Mouse (Mus musculus) neural tube, embryonic 11.5 days (tissue): Measurements from ENCODE around the gene Wbp1. TPM values are rescaled to one million over a fixed set of nuclear protein-coding genes. Genes with fewer than 3 reads are reported as not detected.
A peak's percentile ranks its signal among the peaks of the same experiment; 100 is the strongest.
"Not testable (repeated sequence)": the region's sequence is repeated elsewhere in the genome, so short reads cannot be mapped to it uniquely, and the experiment has no call there.

Source experiments
- ATAC-seq: fragments of 200-750 bp; cut with Nextera tagmentation; 2 replicates; pipeline ENCODE4 v1.8.0; 2017; ENCODE audit warnings: moderate number of reproducible peaks, mild to moderate bottlenecking, moderate TSS enrichment, moderate library complexity; ENCODE audit not compliant: insufficient read depth, low FRiP score, low TSS enrichment
- DNase-seq: peaks from one replicate; pipeline ENCODE4 v3.0.0-alpha.2; 2015; ENCODE audit warnings: low spot score
- H3K27ac ChIP-seq: fragments of 300-500 bp; sonication (generic); 2 replicates; pipeline ENCODE4 v1.5.1; 2014; ENCODE audit warnings: low read depth, mild to moderate bottlenecking, low read length
- H3K27me3 ChIP-seq: fragments of 300-500 bp; sonication (generic); 2 replicates; pipeline ENCODE4 v1.6.1; 2014; ENCODE audit warnings: mild to moderate bottlenecking, low read length, mixed read lengths; ENCODE audit not compliant: control insufficient read depth, insufficient read depth
- H3K36me3 ChIP-seq: fragments of 300-500 bp; sonication (generic); 2 replicates; pipeline ENCODE4 v1.6.1; 2014; ENCODE audit warnings: mild to moderate bottlenecking, low read length, moderate library complexity, mixed read lengths; ENCODE audit not compliant: control insufficient read depth, insufficient read depth
- H3K4me1 ChIP-seq: fragments of 300-500 bp; sonication (generic); 2 replicates; pipeline ENCODE4 v1.6.1; 2014; ENCODE audit warnings: low read length, mixed read lengths; ENCODE audit not compliant: control insufficient read depth, insufficient read depth
- H3K4me2 ChIP-seq: fragments of 300-500 bp; sonication (generic); 2 replicates; pipeline ENCODE4 v1.6.1; 2014; ENCODE audit warnings: low read depth, mild to moderate bottlenecking, moderate library complexity
- H3K4me3 ChIP-seq: fragments of 300-500 bp; sonication (generic); 2 replicates; pipeline ENCODE4 v1.5.1; 2014; ENCODE audit warnings: low read depth, low read length
- H3K9ac ChIP-seq: fragments of 300-500 bp; sonication (generic); 2 replicates; pipeline ENCODE4 v1.6.1; 2014; ENCODE audit warnings: mild to moderate bottlenecking, low read length
- H3K9me3 ChIP-seq: fragments of 300-500 bp; sonication (generic); 2 replicates; pipeline ENCODE4 v1.6.1; 2016; ENCODE audit warnings: low read length; ENCODE audit not compliant: control insufficient read depth
- WGBS: fragments of 180-500 bp; shearing (Covaris S2); extraction: QIAGEN DNeasy Blood & Tissue Kit; methylation state at CpG from one replicate; pipeline ENCODE4 v1.1.7; 2014; 5-methylcytosine and 5-hydroxymethylcytosine counted together
- polyA plus RNA-seq: library from polyadenylated mRNA; unstranded; fragments of >200 nt; fragmentation: Nextera tagmentation; extraction: Ambion mirVana; gene quantifications from 2 replicates; pipeline ENCODE4 v1.2.1, GENCODE M21; 2014

The Wbp1 gene
- polyA plus RNA-seq, 1 experiment from 2014 or later: 169 TPM

DNA sequence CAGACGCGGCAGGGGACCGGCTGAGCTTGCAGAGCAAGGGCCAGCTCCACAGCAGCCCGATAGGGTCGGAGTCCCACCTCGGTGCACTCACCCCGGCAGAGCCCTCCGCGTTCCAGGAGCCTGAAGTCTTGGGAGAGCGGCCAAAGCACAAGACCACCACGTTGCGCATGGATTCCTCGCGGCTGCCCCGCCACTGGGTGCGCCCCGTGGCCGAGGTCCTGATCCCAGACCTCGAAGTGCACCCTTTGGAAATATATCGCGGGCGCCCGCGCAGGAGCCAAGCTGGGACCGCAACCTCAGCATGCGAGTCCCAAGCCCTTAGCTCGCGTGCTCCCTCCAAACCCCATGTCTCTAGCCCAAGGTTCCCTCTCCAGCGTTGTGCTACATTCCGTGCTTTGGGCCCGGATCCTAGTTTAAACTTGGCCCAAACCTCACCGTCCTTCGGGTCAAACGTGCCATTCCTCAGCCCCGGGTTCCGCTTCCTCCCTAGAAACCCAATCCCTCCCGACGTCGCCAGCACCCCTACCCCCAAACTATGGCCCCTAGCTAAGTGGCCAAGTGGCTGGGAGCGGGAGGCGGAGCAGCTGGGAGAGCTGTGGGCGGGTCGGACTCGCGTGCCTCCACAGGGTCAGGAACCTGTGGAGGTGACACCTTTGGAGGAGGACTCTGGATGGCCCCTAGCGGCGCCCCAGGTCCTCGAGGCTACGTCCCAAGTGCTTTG, 40.7 kb upstream of the Wbp1 start:
- Histone ChIP-seq H3K4me3 (peak overlapping the region; percentile 26), H3K27me3 (peaks cover 27% of the 10 kb centered on the region), H3K9me3 (no peaks in the 10 kb centered on the region), H3K4me1 (peaks cover 10% of the 10 kb centered on the region; the same call in 1 of the 2 replicates), H3K27ac (no peak overlapping the region), H3K9ac (peak overlapping the region; percentile 15; the same call in 1 of the 2 replicates), H3K36me3 (no peaks in the 10 kb centered on the region), H3K4me2 (peak overlapping the region; percentile 41)
- DNase-seq (peak; percentile 41), ATAC-seq (no peak)
- WGBS: under 1% methylated on average over 49 of the region's 49 CpGs

GRCm38 (mm10) chr6:83161442-83161841, 40.1 kb upstream of the Wbp1 start:
- Histone ChIP-seq H3K9me3 (no peaks in the 10 kb centered on the region), H3K9ac (no peak overlapping the region), H3K4me3 (peak overlapping the region; percentile 26), H3K4me2 (peak overlapping the region; percentile 41), H3K27ac (no peak overlapping the region), H3K27me3 (peaks cover 27% of the 10 kb centered on the region), H3K36me3 (no peaks in the 10 kb centered on the region), H3K4me1 (peaks cover 5% of the 10 kb centered on the region; the same call in 1 of the 2 replicates)
- ATAC-seq: no peak
- 5% methylated on average over 19 of the region's 19 CpGs for WGBS
- no peak for DNase-seq

- H3K4me2 ChIP-seq, H3K4me3 ChIP-seq, H3K9ac ChIP-seq, ATAC-seq, H3K36me3 ChIP-seq, H3K27ac ChIP-seq, H3K9me3 ChIP-seq, H3K4me1 ChIP-seq: not testable (repeated sequence)
- H3K27me3 ChIP-seq: peaks cover 27% of the 10 kb centered on the region
- DNase-seq: peak; percentile 55
- 40% methylated on average over 3 of the region's 3 CpGs for WGBS
These were observed 38.1 kb upstream of the Wbp1 start for GRCm38 (mm10) chr6:83159456-83159855.

GRCm38 (mm10) chr6:83156259-83156684, 34.9 kb upstream of the Wbp1 start, which contains the start of the genes Wdr54 and 1700003E16Rik:
Gene Wdr54 (minus strand): TSS chr6:83156397.
Gene 1700003E16Rik (plus strand): TSS chr6:83156404.
- H3K4me2 ChIP-seq: peak within 1 kb of the TSS; percentile 91
- H3K9ac ChIP-seq: peak within 1 kb of the TSS; percentile 60
- 2% methylated on average over 32 of the region's 32 CpGs for whole genome bisulfite sequencing
- peaks cover 4% of the 10 kb centered on the region; the same call in 1 of the 2 replicates for H3K36me3 ChIP-seq
- H3K9me3 ChIP-seq: no peaks in the 10 kb centered on the region
- 0 out of 2 replicates have a peak within 1 kb of the TSS, but pooled peaks have one; percentile 28 for H3K27ac ChIP-seq
- DNase-seq (peak; percentile 93), ATAC-seq (peak; percentile 94)
- peaks cover 13% of the 10 kb centered on the region for H3K27me3 ChIP-seq
- H3K4me1 ChIP-seq: 0 out of 2 replicates have a peak, but pooled peaks cover 4% of the 10 kb centered on the region
- H3K4me3 ChIP-seq: peak within 1 kb of the TSS; percentile 55

DNA sequence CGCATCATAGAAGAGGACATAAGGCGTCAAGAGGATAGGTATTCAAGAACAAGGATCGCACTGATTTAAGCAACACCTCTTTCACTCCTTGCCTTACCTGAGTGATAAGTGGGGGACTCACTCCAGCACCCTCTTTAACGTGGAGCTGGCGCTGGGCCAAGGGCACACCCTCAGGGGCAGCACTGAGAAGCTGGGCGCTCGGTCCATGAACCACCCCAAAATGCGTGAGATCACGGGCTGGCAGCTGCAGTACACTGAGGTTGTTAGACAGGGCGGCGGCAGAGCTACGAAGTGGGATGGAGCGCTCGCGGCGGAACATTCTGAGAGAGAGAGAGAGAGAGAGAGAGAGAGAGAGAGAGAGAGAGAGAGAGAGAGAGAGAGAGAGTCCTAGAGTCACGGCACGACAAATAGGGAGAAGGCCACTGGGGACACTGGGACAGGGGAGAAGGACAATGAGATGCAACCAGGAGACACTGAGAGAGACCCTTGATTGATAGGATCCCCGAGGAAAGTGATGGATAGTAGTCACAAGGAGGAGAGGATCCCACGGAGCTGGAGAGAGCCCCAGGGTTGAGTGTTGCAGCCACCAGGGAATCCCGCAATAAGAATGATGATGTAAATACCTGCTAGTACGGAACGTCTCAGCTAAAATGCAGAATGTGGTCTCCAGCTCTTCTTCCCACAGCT, 34.3 kb upstream of the Wbp1 start:
- ATAC-seq (peak; percentile 42), DNase-seq (no peak)
- H3K4me1 ChIP-seq: 0 out of 2 replicates have a peak, but pooled peaks cover 4% of the 10 kb centered on the region
- peaks cover 7% of the 10 kb centered on the region for H3K27me3 ChIP-seq
- 0 out of 2 replicates have a peak overlapping the region, but pooled peaks have one; percentile 28 for H3K27ac ChIP-seq
- H3K4me2 ChIP-seq: peak overlapping the region; percentile 91
- H3K4me3 ChIP-seq: peak overlapping the region; percentile 55
- H3K36me3 ChIP-seq: peaks cover 4% of the 10 kb centered on the region; the same call in 1 of the 2 replicates
- 8% methylated on average over 23 of the region's 23 CpGs for WGBS
- peak overlapping the region; percentile 60 for H3K9ac ChIP-seq
- no peaks in the 10 kb centered on the region for H3K9me3 ChIP-seq

- WGBS: 82% methylated on average over 5 of the region's 5 CpGs
- Histone ChIP-seq H3K9me3 (no peaks in the 10 kb centered on the region), H3K36me3 (peaks cover 7% of the 10 kb centered on the region), H3K4me2 (no peak overlapping the region), H3K27me3 (no peaks in the 10 kb centered on the region), H3K27ac (no peak overlapping the region), H3K4me1 (0 out of 2 replicates have a peak, but pooled peaks cover 4% of the 10 kb centered on the region), H3K9ac (no peak overlapping the region), H3K4me3 (no peak overlapping the region)
- no peak for DNase-seq
- ATAC-seq: no peak
These were observed 32.1 kb upstream of the Wbp1 start for GRCm38 (mm10) chr6:83153485-83153884.

DNA sequence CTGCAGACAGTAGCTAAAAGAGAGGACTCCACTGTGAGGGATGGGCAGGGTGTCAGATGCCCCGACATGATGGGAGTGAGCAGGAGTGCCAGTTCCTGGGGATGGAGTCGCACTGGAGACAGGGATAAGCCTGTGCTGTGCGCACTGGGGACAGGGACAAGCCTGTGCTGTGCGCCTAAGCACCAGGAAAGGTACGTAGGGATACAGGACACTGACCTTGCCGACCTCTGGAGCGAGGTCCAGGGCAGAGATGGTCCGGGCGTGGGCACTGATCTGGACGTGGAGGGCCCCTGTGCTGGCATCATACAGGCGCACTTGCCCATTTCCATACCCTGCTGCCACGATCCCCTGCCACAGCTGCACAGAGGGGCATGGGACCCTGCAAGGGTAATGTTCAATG, 31.7 kb upstream of the Wbp1 start:
- 0 out of 2 replicates have a peak, but pooled peaks cover 4% of the 10 kb centered on the region for H3K4me1 ChIP-seq
- H3K4me2 ChIP-seq: no peak overlapping the region
- H3K9me3 ChIP-seq: no peaks in the 10 kb centered on the region
- H3K36me3 ChIP-seq: peaks cover 7% of the 10 kb centered on the region
- no peak overlapping the region for H3K9ac ChIP-seq
- WGBS: 84% methylated on average over 12 of the region's 12 CpGs
- no peak overlapping the region for H3K27ac ChIP-seq
- H3K27me3 ChIP-seq: no peaks in the 10 kb centered on the region
- no peak overlapping the region for H3K4me3 ChIP-seq
- no peak for ATAC-seq
- DNase-seq: no peak

DNA sequence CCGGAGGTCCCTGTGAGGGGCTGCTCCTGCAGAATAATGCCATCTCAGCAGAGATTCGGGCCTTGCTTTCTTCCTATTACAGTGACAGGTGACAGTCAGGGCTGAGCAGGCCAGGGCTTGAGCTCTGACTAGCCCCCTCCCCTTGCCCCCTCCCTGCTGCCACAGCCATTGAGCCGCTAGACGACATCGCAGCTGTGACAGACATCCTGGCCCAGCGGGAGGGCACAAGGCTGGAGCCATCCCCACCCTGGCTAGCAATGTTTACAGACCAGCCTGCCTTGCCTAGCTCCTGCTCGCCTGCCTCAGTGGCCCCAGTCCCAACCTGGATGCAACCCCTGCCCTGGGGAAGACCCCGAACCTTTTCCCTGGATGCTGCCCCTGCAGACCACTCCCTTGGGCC, 30.4 kb upstream of the Wbp1 start:
- ATAC-seq: no peak
- H3K4me2 ChIP-seq: no peak overlapping the region
- H3K27ac ChIP-seq: no peak overlapping the region
- H3K9me3 ChIP-seq: no peaks in the 10 kb centered on the region
- whole genome bisulfite sequencing: 28% methylated on average over 8 of the region's 8 CpGs
- H3K9ac ChIP-seq: no peak overlapping the region
- H3K36me3 ChIP-seq: peaks cover 12% of the 10 kb centered on the region
- 0 out of 2 replicates have a peak, but pooled peaks cover 4% of the 10 kb centered on the region for H3K4me1 ChIP-seq
- H3K4me3 ChIP-seq: no peak overlapping the region
- DNase-seq: no peak
- no peaks in the 10 kb centered on the region for H3K27me3 ChIP-seq
